In the genomic region with DNA sequence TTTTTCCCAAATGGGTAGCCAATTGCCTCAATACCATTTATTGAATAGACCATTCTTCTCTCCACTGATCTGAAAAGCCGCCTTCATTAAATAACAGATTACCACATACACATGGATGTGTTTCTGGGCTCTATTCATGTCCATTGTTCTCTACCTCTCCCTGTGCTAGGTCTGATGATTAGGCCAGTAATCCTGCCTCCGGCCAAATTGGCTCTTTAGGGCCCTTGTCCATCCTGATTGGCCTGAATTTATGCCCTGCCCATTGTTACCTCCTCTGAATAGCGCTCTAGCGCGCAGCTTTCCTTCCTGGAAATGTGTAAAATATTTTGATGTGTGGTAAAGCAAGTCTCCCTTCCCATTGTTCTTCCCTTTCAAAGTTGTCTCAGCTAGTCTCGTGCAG, we compare ENCODE assay signal across 25 mouse cellular contexts.
DNase-seq lines count a peak whose midpoint lies in the region; ATAC-seq and TF ChIP-seq lines count a peak whose summit lies in the region.
"Had no signal": no experiment of that assay in that cellular context is flagged by ENCODE, and none has a peak within 500 bp of the region (broad histone marks: within the 10 kb centered on the region; RNA-seq: fewer than 3 reads in every experiment).

No protein-coding gene starts in this region.

- H3K27me3 ChIP-seq in midbrain, embryonic 13.5 days = peaks cover 48% of the 10 kb centered on the region; the same call in 1 of the 2 replicates
- H3K27me3 ChIP-seq in midbrain, embryonic 11.5 days (ENCODE audit: control insufficient read depth, insufficient read depth, low read length) = peaks cover 23% of the 10 kb centered on the region
- H3K27me3 ChIP-seq in forebrain, embryonic 16.5 days (replicated peaks; ENCODE audit: control insufficient read depth, insufficient read depth, low read length) = no peaks in the 10 kb centered on the region; the same call in 1 of the 2 replicates

- no peak for TF ChIP-seq POLR2A in brain, embryonic 14.5 days (IDR thresholded peaks at IDR 0.05; ENCODE audit: borderline replicate concordance, extremely low read depth, insufficient read depth, insufficient read length, poor library complexity, severe bottlenecking)

- H3K27ac ChIP-seq in midbrain, embryonic 13.5 days = no peak overlapping the region
- H3K27ac ChIP-seq in midbrain, embryonic 11.5 days (ENCODE audit: low read depth, low read length) = no peak overlapping the region
- H3K27ac ChIP-seq in forebrain, embryonic 16.5 days (ENCODE audit: low read length) = no peak overlapping the region
- H3K27ac ChIP-seq: embryonic facial prominence, embryonic 10.5 days; heart, adult 2 months; heart, embryonic 13.5 days; hindbrain, embryonic 12.5 days; limb, embryonic 12.5 days; liver, embryonic 13.5 days; neural tube, embryonic 13.5 days; stomach, embryonic 15.5 days had no signal

- TF ChIP-seq CTCF in brain, embryonic 14.5 days (IDR thresholded peaks at IDR 0.05; ENCODE audit: borderline replicate concordance, extremely low read depth, insufficient read depth, insufficient read length) = no peak

- 0 out of 2 replicates have a peak, but pooled peaks cover 5% of the 10 kb centered on the region for H3K4me1 ChIP-seq in midbrain, embryonic 13.5 days (replicated peaks)
- H3K4me1 ChIP-seq in midbrain, embryonic 11.5 days (ENCODE audit: control insufficient read depth, insufficient read depth, low read length) = peaks cover 3% of the 10 kb centered on the region; the same call in 1 of the 2 replicates
- peaks cover 3% of the 10 kb centered on the region; the same call in 1 of the 2 replicates for H3K4me1 ChIP-seq in forebrain, embryonic 16.5 days (replicated peaks; ENCODE audit: control insufficient read depth, insufficient read depth, low read length)
- H3K4me1 ChIP-seq: embryonic facial prominence, embryonic 10.5 days; hindbrain, embryonic 12.5 days; limb, embryonic 12.5 days; liver, embryonic 13.5 days; neural tube, embryonic 13.5 days; stomach, embryonic 15.5 days had no signal

- peak; percentile 25 for DNase-seq in embryo, embryonic 11 days
- no peak for DNase-seq in embryo, embryonic 9.5 days (ENCODE audit: extremely low spot score)
- no peak for DNase-seq in midbrain, embryonic 11.5 days (ENCODE audit: low spot score, missing footprints)
- peak; percentile 80 for DNase-seq in brain, embryonic 14.5 days (ENCODE audit: low read depth)
- no peak for DNase-seq in cerebellum, adult 11-12 months
- no peak for DNase-seq in layer of hippocampus, adult 8-10 months (ENCODE audit: low spot score in 2 of 2)
- DNase-seq: cerebellum, adult 2 months; cerebellum, postnatal 25 days; gastrocnemius, postnatal 25 days; heart, adult 2 months; heart, postnatal 14 days; kidney, adult 8-10 months; kidney, postnatal 10 days; liver, embryonic 13.5 days; lung, adult 2 months; right cerebral cortex, adult 18-20 months; thymus, postnatal 25 days had no signal

- H3K36me3 ChIP-seq in midbrain, embryonic 13.5 days = no peaks in the 10 kb centered on the region
- no peaks in the 10 kb centered on the region for H3K36me3 ChIP-seq in midbrain, embryonic 11.5 days (ENCODE audit: control insufficient read depth, insufficient read depth, low read length)
- no peaks in the 10 kb centered on the region for H3K36me3 ChIP-seq in forebrain, embryonic 16.5 days (ENCODE audit: control insufficient read depth, insufficient read depth)
- H3K36me3 ChIP-seq: embryonic facial prominence, embryonic 10.5 days; heart, embryonic 13.5 days; hindbrain, embryonic 12.5 days; limb, embryonic 12.5 days; liver, embryonic 13.5 days; neural tube, embryonic 13.5 days; stomach, embryonic 15.5 days had no signal

- no peak overlapping the region for H3K4me3 ChIP-seq in midbrain, embryonic 13.5 days (replicated peaks)
- no peak overlapping the region for H3K4me3 ChIP-seq in midbrain, embryonic 11.5 days (ENCODE audit: low read depth, low read length)
- no peak overlapping the region for H3K4me3 ChIP-seq in forebrain, embryonic 16.5 days (replicated peaks; ENCODE audit: low read length)
- H3K4me3 ChIP-seq: embryonic facial prominence, embryonic 10.5 days; heart, adult 2 months; heart, embryonic 13.5 days; hindbrain, embryonic 12.5 days; limb, embryonic 12.5 days; liver, embryonic 13.5 days; neural tube, embryonic 13.5 days; stomach, embryonic 15.5 days had no signal

- H3K4me2 ChIP-seq in midbrain, embryonic 13.5 days (replicated peaks) = no peak overlapping the region
- H3K4me2 ChIP-seq in midbrain, embryonic 11.5 days = no peak overlapping the region
- no peak overlapping the region for H3K4me2 ChIP-seq in forebrain, embryonic 16.5 days (ENCODE audit: low read length)
- H3K4me2 ChIP-seq: heart, embryonic 13.5 days; hindbrain, embryonic 12.5 days; limb, embryonic 12.5 days; liver, embryonic 13.5 days; neural tube, embryonic 13.5 days; stomach, embryonic 15.5 days had no signal

- no peaks in the 10 kb centered on the region for H3K9me3 ChIP-seq in midbrain, embryonic 13.5 days
- H3K9me3 ChIP-seq in midbrain, embryonic 11.5 days (ENCODE audit: control insufficient read depth, low read length) = no peaks in the 10 kb centered on the region
- no peaks in the 10 kb centered on the region for H3K9me3 ChIP-seq in forebrain, embryonic 16.5 days (ENCODE audit: control insufficient read depth, low read length)
- H3K9me3 ChIP-seq: embryonic facial prominence, embryonic 10.5 days; heart, embryonic 13.5 days; hindbrain, embryonic 12.5 days; limb, embryonic 12.5 days; liver, embryonic 13.5 days; neural tube, embryonic 13.5 days; stomach, embryonic 15.5 days had no signal

- WGBS in midbrain, embryonic 13.5 days = 31% methylated on average over 6 of the region's 6 CpGs
- WGBS in midbrain, embryonic 11.5 days = 35% methylated on average over 6 of the region's 6 CpGs
- WGBS in forebrain, embryonic 16.5 days = 24% methylated on average over 6 of the region's 6 CpGs

- no peak overlapping the region for H3K9ac ChIP-seq in midbrain, embryonic 13.5 days (replicated peaks)
- no peak overlapping the region for H3K9ac ChIP-seq in midbrain, embryonic 11.5 days (ENCODE audit: low read length)
- H3K9ac ChIP-seq in forebrain, embryonic 16.5 days (replicated peaks; ENCODE audit: low read depth, low read length) = no peak overlapping the region
- H3K9ac ChIP-seq: heart, embryonic 13.5 days; hindbrain, embryonic 12.5 days; limb, embryonic 12.5 days; liver, embryonic 13.5 days; neural tube, embryonic 13.5 days; stomach, embryonic 15.5 days had no signal

- ATAC-seq in midbrain, embryonic 13.5 days = peak; percentile 73
- no peak; the same call in 1 of the 2 replicates for ATAC-seq in midbrain, embryonic 11.5 days (ENCODE audit: low FRiP score)
- peak; percentile 63; the same call in 1 of the 2 replicates for ATAC-seq in forebrain, embryonic 16.5 days

Comparison
In these comparisons a context has a peak if more than half of its experiments do, and no peak if none do; other contexts are left out.
1. DNase-seq: peak in embryo, embryonic 11 days (single experiment) and brain, embryonic 14.5 days (single experiment); none in embryo, embryonic 9.5 days (single experiment), midbrain, embryonic 11.5 days (single experiment), cerebellum, adult 11-12 months (single experiment) and layer of hippocampus, adult 8-10 months (0 of 2).